Mouse (Mus musculus): ENCODE measurements around the gene Crim1.

Crim1 gene

DNA sequence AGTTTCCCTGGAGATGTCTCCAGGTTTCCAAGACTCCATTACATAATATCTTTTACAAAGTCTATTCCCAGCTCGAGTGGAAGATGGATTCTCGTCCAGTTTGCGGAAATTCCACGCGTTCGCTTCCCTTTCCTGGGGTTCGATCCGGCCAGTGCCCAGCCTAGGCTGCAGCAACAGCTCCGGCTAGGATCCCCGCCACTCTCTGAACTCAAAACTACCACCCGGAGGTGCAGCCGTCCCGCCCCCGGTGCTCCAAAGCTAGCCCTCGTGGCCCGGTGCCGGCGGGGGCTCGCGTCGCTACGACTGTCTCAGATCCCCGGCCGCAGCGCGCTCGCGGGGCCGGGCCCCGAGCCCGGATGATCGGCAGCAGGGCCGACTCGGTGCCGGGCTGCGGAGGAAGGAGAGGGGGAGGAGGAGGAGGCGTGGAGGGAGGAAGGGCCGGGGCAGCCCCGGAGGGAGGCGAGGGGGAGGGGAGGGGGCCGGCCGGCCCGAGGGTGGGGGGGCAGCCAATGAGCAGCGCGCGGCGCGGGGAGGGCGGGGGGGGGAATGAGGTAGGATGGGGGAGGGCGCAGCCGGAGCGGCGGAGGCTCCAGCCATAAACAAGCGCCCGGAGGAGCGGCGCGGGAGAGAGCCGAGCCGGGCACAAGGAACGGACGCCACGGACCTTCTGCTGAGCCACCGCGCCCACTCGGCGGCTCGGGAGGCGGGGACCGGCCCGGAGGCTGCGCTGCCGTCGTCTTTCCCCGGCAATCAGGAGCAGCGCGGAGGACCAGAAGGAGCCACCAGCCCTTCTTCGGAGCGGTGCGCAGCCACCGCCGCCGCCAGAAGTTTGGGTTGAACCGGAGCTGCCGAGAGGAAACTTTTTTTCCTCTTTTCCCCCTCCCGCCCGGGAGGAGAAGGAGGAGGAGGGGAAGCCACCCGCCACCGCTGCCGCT lies at the start of gene Crim1:
Crim1 (plus strand) TSS at position 623 of the 935 bp plus-strand sequence.
- peak; percentile 82 for DNase-seq (ENCODE audit: low read depth)

DNA sequence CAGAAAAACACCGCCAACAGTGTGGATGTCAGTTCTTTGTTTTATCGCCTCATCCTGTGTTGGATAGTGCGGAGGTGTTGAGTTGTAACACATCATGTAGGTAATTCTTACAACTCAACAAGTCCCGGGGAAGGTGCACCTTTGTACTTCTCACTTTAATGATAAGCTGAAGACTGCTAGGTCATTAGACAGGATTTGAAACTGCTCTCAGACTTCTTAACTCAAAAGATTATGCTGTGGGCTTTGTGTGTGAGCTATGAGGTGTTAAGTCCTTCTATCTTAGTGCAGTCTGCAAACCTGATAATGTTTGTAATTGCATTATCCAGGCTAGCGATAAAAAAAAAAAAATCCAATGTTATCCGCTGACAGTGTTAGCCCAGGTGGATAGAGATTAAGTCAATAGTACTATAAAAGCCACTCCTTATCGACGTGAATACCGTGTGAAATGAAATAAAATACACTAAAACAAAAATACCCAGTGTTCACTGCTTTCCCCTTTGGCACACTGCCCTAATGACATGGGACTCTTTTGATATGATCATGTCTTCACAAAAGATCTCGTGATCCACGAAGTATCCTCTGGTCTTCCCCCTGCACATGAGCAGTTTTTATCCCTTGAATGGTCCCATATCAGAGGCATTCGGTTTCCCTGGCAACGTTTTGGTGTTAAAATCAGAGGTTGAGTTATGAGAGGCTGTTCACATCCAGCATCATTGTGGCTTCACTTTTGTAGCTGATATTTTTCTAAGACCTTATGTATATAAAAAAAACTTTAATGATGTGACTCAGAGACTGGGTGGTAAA lies 48.4 kb upstream of the Crim1 start:
- DNase-seq (ENCODE audit: low read depth) = no peak

DNA sequence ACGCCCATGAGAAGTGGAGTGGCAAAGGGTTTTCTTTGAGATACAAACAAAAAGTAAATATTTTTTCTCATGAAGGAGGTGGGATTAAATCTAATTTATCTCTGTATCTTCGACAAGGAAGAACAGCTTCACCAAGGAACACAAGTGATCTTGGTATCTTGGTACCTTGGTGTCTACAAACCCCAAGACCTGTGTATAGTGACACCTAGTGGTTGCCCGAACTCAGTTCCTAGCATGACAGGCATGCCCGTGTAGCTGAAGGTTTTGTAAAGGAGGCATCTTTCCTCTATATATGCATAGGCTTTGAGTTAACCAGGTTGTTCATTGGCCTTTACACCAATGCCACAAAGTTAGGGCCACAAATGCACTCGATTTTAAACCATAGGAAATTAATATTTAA lies 36.8 kb upstream of the Crim1 start:
- peak; percentile 72 for DNase-seq (ENCODE audit: low read depth)

DNA sequence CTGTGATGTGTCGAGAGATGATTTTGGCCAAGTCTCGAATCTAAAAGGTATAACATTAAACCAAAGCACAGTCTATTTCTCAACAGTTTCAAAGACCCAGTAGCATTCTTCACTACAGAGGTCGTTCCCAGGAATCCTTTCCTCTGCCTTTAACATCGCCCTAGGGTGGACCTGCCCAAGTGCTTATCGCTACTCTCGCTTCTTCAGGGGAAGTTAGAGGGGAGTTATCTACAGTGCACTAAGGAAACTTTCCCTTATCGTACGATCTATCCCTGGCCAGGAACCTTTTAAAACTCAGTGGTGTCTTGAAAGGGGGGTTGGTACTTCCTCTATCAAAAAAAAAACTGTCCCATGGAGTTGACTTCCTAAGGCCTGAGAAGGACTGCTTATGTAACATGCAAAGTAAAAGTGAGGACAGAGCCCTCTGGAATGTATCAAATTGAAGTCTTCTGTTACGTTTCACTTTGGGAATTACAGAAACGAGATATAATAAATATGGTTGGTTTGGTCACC lies 36.3 kb upstream of the Crim1 start:
- DNase-seq (ENCODE audit: low read depth) = no peak

DNA sequence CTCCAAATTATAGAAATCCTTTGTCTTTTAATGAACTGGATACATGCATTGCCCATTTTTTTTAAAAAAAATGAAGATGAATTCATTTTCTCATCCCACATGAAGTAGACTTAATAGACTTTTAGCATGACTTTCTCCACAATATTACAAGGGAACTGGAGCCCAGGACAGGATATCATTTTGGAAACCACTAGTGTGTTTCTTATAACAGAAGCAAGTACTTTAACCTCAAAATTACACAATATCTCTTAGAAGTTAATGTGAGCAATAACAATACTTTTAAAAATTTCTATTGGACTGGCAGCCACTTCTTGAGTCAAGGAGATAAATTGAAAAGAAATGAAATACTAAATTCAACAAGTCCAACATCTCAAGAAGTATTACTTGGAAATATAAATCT lies 34.2 kb upstream of the Crim1 start:
- DNase-seq (ENCODE audit: low read depth) = no peak

DNA sequence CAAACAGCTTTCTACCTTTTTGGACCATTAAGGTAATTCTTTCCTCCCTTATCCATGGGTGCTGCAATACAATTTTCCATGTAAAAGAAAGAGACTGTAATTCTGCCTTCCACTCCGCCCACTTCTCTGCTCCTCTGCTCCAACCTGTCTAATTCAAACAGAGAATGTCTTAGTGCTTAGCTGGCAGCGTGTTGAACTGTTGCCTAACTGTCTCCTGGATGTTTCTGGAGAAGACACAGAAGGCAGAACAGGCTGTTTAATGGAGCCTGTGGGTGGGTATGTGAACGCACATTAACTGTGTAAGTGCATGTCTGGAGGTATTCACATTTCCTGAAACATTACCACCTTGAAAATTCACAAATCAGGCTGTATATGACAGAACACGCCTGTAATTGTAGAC lies 33.5 kb upstream of the Crim1 start:
- no peak for DNase-seq (ENCODE audit: low read depth)

DNA sequence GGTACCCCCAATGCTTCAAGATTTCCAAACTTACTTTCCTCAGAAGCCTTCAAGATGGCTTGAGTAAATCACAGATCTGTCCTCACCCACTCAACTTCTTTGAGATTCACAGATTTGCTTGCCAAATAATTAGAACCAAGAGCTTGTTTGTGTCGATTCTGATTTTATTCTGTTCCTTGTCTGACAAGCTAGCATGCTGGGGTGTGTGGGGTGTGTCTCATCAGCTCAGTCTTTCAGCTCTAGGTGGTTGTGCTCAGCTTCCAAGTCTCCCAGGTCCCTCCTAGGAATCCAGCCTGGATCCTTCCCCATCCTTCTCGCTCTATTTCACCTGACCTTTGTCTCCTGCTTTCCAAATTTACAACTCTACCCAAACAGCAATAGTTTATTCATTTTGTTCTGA lies 27.7 kb upstream of the Crim1 start:
- no peak for DNase-seq (ENCODE audit: low read depth)

DNA sequence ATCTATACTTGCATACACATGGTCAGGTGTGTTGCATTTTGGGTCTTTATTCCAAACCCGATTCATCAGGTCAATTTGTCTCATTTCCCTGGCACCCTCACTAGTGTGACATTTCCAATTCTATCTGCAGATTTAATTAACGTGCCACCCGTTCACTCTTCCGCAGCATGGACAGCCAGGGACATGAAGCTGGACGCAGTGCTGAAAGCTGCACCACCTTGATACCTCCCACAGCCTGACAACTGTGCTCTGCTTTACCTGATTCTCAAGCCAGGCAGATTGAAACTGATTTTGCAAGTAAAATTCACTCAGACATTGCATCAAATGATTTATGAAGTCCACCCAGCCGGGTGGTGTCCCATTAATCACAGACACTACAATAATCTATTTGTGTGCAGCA lies 19.3 kb upstream of the Crim1 start:
- DNase-seq (ENCODE audit: low read depth) = no peak

DNA sequence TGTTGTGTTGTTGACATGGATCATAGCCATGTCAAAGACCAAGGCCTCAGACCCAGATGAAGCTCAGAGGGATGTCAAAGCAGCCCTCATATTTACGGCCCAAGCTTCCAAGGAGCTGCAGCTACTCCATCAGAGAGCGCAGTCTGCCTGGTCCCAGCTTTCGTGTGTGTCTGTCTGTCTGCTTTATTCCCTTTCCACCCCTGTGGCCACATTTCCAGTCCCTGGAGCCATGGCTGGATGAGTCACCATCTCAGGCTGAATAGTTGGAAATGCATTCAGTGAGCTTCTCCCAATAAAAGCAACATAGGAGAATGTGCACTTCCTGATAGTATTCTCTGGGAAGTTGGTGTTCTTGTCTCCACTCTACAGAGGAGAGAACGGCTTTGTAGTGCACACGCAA lies 3.9 kb upstream of the Crim1 start:
- no peak for DNase-seq (ENCODE audit: low read depth)

DNA sequence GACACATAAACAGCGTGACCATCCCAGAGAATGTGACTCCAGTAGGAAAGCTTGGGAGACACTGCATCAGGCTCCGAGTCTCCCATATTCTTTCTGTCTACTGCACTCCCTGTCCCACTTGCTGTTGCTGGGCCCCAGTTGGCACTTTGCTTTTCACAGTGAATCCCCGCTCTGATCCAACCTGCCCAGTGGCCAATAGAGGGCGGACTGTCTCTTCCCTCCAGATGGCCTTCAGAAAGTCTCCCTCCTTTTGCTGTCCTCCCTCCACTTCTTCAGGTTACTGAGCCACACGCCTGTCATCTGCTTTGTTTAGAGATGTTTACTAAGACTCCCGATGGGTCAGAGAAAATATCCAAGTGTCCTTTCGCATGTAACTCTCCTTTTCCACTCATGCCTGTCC lies 2.9 kb upstream of the Crim1 start:
- DNase-seq (ENCODE audit: low read depth) = peak; percentile 66

DNA sequence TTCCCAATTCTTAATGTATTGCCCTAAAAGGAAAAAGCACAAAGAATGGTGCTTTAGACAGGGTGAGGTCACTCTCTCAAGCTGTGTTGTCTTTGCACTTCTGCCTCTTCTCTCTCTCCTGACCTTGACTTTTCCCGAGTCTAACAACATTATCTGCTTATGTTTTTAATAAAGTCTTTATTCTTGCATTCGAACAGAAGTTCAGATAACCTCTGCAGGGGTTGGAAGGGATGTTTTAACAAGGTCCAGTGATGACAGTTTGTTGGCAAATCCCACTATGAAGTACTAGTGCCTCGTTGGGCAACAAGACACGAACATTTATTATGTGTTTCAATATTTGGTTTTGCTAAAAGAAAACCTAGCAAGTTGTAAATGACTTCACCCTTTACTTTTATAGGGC lies 1.9 kb upstream of the Crim1 start:
- DNase-seq (ENCODE audit: low read depth) = no peak

DNA sequence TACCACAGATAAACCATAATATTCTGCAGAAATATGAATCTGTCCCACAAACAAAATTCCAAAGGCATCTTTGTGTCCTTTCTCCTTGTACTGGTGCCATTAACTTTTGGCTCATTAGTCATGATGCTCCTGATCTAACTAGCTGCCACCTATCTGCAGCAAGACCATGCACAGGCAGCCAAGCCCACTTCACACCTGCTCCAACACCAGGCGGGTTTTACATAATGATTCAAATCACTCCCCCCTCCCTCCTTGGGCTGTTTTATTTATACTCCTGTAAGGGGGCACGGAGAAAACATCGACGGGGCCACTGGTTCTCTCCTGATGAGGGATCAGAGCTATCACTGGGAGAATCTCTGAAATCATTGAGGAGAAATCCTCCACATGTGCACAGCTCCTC lies 1.2 kb upstream of the Crim1 start:
- peak; percentile 19 for DNase-seq (ENCODE audit: low read depth)

DNA sequence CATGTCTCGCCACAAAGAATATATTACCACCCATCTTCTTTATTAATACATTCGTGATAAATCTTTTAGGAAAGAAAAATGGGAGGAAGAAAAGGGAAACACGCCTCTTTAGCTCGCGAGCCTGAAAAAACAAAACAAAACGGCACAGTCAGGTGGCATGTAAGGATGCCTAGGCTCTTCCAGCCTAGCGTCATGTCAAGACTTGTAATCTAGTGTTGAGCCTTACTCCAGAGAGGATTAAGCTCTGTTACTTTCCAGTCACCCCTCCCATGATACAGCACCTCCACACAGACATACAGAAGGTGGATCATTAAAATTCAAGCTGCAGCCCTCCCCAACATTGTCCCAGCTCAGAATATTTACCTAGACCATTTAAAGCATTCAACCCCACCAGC lies 820 bp upstream of the Crim1 start:
- no peak for DNase-seq (ENCODE audit: low read depth)

DNA sequence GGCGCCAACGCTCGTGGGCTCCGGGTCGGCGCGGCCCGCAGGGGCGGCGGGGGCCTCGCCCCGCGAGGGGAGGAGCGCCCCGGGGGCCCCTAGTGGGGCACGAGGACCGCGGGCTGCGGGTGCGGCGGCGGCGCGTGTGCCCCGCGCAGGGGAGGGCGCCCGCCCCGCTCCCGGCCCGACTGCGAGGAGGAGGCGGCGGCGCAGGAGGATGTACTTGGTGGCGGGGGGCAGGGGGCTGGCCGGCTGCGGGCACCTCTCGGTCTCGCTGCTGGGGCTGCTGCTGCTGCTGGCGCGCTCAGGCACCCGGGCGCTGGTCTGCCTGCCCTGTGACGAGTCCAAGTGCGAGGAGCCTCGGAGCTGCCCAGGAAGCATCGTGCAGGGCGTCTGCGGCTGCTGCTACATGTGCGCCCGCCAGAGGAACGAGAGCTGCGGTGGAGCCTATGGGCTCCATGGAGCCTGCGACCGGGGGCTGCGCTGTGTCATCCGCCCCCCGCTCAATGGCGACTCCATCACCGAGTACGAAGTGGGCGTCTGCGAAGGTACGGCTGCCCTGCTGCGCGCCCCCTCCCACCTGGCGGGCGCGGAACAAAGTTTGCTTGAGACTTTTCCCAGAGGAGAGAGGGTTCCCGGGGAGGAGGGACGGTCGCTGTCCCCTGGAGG lies 643 bp downstream of the Crim1 start:
- DNase-seq (ENCODE audit: low read depth) = peak; percentile 64

DNA sequence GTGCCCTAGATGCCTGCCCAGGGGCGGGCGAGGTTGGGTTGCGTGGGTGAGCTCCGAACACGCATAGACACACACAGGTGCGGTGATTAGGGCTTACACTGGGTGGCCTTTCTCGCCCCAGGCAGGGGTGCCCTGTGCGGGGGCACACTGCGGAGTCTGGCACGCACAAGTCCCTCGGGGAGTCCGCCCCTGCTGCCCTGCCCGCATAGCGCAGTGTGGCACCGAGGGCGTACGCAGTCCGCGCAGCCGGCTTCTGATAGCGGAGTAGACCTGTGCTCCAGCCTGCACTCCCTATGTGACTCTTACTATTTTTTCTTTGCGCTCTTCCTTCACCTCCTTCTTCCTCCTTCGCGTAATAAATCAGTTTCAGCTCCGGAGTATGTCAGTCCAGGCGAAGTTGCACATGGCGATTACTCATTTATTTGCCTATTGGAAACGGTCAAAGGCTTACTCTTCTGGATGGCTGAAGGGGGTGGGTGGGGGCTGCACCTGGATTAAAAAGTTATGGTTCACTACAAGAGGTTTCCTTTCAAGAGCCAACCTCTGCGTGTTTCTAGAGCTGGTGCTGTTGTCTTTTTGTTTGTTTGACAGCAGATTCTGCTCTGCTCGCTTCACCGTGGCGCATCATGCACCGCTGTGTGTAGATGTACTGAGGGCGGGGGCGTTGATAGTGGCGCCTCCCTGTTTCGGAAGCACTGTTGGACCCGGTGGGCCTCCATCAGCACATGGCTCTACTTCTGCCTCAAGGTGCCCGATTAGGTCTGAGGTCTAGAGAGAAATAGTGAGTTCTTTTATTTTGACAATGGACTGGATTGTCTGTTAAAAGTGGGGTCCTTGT lies 1.4 kb downstream of the Crim1 start:
- DNase-seq (ENCODE audit: low read depth) = peak; percentile 61

DNA sequence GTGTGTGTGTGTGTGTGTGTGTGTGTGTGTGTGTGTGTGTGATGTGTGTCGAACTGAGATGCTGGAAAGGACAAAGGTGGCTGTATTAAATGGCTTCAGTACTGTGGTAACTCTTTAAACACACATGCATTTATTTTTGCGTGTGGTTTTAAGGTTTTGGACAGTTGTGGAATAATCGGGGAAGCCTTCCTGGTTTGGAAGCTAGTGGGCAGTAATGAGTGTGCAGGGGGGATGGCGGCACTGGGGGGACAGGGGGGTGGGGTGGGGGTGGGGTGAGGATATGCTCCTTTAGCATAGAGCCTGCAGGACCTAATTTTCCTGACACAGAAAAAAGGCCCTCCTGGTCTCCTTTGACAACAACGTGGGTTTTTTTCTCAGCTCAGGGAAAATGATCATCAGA lies 2.2 kb downstream of the Crim1 start:
- DNase-seq (ENCODE audit: low read depth) = no peak

DNA sequence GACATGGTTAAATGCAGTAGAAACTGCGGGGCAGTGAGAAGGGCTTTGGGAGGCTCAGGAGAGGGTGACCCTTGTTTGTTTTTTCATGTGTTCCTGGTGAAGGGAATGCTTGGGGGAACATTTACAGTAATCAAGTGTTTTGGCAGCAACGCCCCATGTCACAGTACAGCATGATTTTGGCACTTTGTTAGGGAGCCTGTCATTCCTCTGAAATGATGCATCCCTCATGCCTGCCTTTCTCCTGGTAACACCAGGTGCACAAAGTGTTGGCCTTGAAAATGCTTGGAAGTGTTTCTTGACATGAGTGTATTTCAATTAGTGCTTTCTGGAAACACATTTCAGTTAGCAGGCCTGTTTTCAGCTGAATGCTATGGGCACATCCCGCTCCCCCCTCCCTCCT lies 2.7 kb downstream of the Crim1 start:
- DNase-seq (ENCODE audit: low read depth) = no peak

DNA sequence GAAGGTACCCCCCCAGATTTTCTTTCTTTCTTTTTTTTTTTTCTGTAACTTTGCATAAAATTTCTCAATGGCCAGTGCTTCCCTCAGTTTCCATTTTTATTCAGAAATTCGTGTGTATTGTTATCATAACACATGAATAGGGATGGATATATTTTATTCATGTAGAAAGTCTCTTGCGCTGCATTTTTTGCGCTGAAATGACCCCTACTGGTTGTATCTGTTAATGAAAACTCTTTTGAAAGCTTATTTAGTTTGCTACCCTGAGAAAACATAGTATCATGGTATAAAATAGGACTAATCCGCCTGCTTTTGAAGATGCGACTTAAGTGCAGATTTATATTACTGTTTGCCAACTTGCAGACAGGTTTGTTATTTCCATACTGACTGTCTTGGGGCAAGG lies 3.4 kb downstream of the Crim1 start:
- DNase-seq (ENCODE audit: low read depth) = peak; percentile 52

DNA sequence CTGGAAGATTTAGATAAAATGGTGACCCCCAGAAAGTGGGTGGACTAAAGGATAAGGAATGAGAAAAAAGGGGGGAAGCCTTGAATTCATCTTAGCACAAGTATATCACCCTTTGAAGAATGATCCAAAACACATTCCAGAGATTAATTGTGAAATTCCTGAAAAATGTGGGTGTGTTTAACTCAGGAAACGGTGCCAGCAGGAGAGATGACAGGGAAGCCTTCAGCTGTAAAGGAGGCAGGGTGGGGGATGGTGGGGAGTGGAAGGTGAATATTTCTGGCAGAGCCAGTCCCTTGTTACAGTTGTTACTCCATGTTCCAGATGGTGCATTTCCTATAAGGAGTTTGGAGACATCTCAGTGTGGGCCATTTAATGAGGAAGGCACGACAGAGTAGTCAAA lies 6.4 kb downstream of the Crim1 start:
- DNase-seq (ENCODE audit: low read depth) = no peak

DNA sequence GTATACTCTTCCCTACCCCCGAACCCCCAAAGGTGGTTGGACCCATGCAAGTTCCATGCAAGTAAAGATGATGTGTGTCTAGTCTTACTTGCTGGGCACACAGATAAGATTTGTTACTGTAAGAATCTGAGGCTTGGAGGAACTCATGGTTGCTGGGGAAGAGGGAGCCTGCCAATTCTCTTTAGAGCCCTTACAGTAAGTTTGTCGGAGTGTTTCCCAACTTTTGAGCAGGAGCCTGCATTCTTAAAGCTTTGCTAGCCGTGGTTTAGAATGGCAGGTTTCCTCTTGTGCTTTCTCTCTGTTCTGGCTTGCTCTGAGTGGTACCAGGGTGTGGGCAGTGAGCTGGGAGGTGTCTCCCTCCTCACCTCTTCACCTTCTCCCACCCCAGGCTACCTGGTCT lies 7.2 kb downstream of the Crim1 start:
- no peak for DNase-seq (ENCODE audit: low read depth)

DNA sequence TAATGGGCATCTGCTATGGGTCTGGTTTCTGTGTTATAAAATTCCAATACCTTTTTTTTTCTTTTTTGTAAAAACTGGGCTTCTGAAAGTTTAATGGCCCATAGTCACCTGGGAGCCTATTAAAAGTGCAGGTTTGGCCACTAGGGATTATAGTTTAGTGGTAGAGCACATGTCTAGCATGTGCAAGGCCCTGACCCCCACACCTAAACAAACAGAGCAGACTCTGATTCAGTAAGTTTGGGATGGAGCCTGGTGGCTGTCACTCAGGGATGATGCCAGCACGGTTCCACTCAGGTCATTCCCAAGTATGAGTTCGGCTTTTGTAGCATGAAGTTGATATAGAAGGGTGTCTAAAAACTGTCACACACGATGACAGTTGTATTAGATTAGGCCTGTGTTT lies 8.8 kb downstream of the Crim1 start:
- DNase-seq (ENCODE audit: low read depth) = no peak

DNA sequence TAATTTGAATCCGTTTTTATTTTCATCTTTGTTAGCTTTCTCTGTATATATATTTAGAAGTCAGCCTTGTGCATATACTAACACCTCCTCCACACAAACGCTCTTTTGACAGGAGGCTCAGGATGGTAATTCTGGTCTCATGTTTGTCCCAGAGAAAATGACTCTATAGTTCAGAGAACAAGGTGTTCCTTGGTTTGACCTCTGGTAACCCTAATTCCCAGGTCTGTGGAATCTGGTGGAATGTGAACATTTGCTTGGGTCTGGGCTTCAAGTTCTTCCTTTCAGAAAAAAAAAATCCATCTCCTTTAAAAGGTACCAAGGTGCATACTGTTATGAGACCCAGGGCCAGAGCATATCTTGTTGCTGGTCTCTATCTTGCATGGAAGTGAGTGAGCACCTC lies 9.6 kb downstream of the Crim1 start:
- no peak for DNase-seq (ENCODE audit: low read depth)

All from induced T-regulatory cell, adult 2 months (primary cell).